Mouse (Mus musculus): Measurements from ENCODE around the gene Pde5a.

- TF ChIP-seq CTCF (IDR thresholded peaks at IDR 0.05) (no peak), EP300 (IDR thresholded peaks at IDR 0.05) (no peak)
Measured at GRCm38 (mm10) chr3:122739460-122739859, 10.7 kb downstream of the Pde5a start.
